Mouse (Mus musculus): ENCODE data around the gene Ndc80.
A peak's percentile ranks its signal among the peaks of the same experiment; 100 is the strongest.
"Not testable (repeated sequence)": the region's sequence is repeated elsewhere in the genome, so short reads cannot be mapped to it uniquely, and the experiment has no call there.

The Ndc80 gene

GRCm38 (mm10) chr17:71526711-71527564 is at the start of gene Ndc80:
Gene Ndc80, minus strand, starts transcription at chr17:71526857.
- DNase-seq (ENCODE audit: low read depth, low spot score), result peak; percentile 98

GRCm38 (mm10) chr17:71561631-71562030 is 35.0 kb upstream of the Ndc80 start:
- DNase-seq (ENCODE audit: low read depth, low spot score), result peak; percentile 80

- no peak for DNase-seq (ENCODE audit: low read depth, low spot score)
Measured at GRCm38 (mm10) chr17:71552901-71553300, 26.2 kb upstream of the Ndc80 start.

- DNase-seq (ENCODE audit: low read depth, low spot score), result peak; percentile 70
Measured at GRCm38 (mm10) chr17:71551757-71552451, 25.2 kb upstream of the Ndc80 start, which contains the start of gene Spdya. Gene Spdya, plus strand, starts transcription at chr17:71552061.

GRCm38 (mm10) chr17:71551350-71551749 is 24.7 kb upstream of the Ndc80 start:
- DNase-seq (ENCODE audit: low read depth, low spot score), result no peak

- peak; percentile 66 for DNase-seq (ENCODE audit: low read depth, low spot score)
Measured at GRCm38 (mm10) chr17:71548586-71548985, 21.9 kb upstream of the Ndc80 start.

- no peak for DNase-seq (ENCODE audit: low read depth, low spot score)
Measured at GRCm38 (mm10) chr17:71537164-71537563, 10.5 kb upstream of the Ndc80 start.

GRCm38 (mm10) chr17:71535595-71535994 is 8.9 kb upstream of the Ndc80 start:
- DNase-seq (ENCODE audit: low read depth, low spot score), result not testable (repeated sequence)

GRCm38 (mm10) chr17:71528042-71528441 is 1.4 kb upstream of the Ndc80 start:
- no peak for DNase-seq (ENCODE audit: low read depth, low spot score)

- DNase-seq (ENCODE audit: low read depth, low spot score), result peak; percentile 55
Measured at GRCm38 (mm10) chr17:71526302-71526708, 352 bp downstream of the Ndc80 start.

- DNase-seq (ENCODE audit: low read depth, low spot score), result no peak
Measured at GRCm38 (mm10) chr17:71510297-71510696, 16.4 kb downstream of the Ndc80 start.

GRCm38 (mm10) chr17:71506832-71507231 is 19.8 kb downstream of the Ndc80 start:
- DNase-seq (ENCODE audit: low read depth, low spot score), result no peak

- DNase-seq (ENCODE audit: low read depth, low spot score), result peak; percentile 24
Measured at GRCm38 (mm10) chr17:71495784-71496183, 30.9 kb downstream of the Ndc80 start.

GRCm38 (mm10) chr17:71491332-71491686 is 35.3 kb downstream of the Ndc80 start:
- DNase-seq (ENCODE audit: low read depth, low spot score), result no peak

GRCm38 (mm10) chr17:71490666-71491331 is 35.9 kb downstream of the Ndc80 start:
- no peak for DNase-seq (ENCODE audit: low read depth, low spot score)

- no peak for DNase-seq (ENCODE audit: low read depth, low spot score)
Measured at GRCm38 (mm10) chr17:71489703-71490461, 36.8 kb downstream of the Ndc80 start.

GRCm38 (mm10) chr17:71486231-71486851 is 40.3 kb downstream of the Ndc80 start:
- no peak for DNase-seq (ENCODE audit: low read depth, low spot score)

- no peak for DNase-seq (ENCODE audit: low read depth, low spot score)
Measured at GRCm38 (mm10) chr17:71485791-71486230, 40.8 kb downstream of the Ndc80 start.

- DNase-seq (ENCODE audit: low read depth, low spot score), result no peak
Measured at GRCm38 (mm10) chr17:71484711-71485110, 41.9 kb downstream of the Ndc80 start.

GRCm38 (mm10) chr17:71483418-71484060 is 43.1 kb downstream of the Ndc80 start:
- DNase-seq (ENCODE audit: low read depth, low spot score), result peak; percentile 38

Data from 3T3-L1 (cell line).